Mouse (Mus musculus) Muller cell, postnatal 12 days (primary cell): ENCODE measurements around the gene Grsf1.

Experiments used
- DNase-seq: peaks from one replicate; pipeline ENCODE4 v3.0.0-alpha.2; 2015; ENCODE audit errors: inconsistent ontology term

Gene Grsf1

DNA sequence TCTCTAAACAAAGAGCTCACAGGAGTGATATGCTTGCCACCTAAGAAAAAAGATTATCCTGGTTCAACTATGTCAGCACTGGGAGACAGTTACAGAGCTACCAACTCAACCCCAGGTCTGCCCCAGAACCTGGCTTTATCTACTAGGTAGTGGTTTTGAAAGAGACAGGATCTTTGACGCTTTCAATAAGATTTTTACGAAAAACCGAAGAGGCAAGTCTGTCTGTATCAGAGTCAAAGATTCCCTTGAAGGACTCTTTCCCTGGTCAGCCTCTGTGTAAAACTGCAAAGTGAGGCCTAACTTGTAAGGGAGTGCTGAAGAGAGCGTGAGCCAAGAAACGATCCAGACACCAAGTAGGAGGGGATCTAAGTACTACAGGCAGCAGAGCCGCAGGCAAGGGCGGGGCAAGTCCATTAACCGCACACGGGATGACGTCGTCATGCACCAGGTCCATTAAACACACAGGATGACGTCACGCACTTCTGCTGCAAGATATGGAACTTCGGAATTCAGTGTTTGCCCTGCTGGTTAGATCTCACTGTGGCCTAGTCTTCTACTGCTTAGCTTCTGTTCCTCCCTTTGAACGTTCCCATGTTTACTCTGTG lies 12.7 kb upstream of the Grsf1 start:
- no peak for DNase-seq

DNA sequence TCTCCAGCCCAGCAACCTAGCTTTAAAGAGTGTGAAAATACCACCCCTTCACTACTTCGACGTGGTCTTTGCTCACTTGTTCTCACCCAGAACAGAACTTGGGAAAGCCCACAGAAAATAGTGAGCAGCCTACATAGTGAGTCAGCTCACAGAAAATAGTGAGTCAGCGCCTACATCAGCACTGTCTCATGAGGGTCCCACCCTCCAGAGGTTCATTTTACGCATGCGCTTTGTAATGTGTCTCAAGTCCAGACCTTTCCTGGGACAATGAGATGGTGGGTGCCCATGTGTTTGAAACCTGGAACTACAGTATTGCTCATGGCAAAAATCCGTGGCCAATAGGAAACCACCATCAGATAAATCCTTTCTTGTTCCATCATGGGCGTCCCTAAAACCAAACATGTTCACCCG lies 12.0 kb upstream of the Grsf1 start:
- DNase-seq, result no peak

DNA sequence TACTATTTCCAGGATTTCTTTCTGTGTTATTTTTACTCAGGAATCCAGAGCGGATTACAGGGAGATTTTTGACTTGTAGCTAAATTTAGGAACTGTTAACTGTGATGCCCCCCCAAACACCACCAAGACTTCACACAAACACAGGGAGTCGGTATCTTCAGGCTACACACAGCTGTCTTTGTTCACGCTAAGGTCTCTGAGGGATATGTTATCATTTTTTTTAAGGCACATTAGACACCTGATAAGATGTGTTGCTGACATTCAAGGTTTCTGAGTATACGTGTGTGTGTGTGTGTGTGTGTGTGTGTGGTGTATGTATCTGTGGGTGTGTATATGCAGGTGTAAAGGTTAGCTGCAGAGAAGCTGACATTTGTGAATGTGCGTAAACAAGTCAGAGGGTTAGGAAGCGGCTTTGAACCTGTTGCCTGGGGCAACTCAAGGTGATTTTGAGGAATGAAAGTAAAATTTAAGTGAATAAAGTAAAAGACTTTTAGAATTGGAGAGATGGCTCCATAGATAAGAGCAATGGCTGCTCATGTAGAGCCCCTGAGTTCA lies 9.9 kb upstream of the Grsf1 start:
- no peak for DNase-seq

DNA sequence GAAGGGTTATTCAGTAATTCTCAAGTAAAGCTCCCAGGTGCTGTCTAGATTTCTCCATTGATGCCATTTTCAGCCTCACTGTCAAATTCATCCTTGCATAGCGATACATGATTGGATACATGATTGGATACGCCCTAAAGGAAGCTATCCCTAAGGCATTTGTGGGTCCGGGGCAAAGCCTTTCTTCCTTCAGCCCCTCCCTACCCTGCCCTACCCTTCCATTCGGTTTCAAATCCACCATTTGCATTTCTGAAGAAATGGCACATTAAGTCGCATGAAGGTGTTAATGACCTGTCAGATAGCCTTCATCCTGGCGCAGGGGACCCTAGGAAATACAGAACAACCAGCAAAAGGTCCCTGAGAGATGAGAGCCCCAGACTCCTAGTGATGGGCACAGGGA lies 9.3 kb upstream of the Grsf1 start:
- DNase-seq, result no peak

DNA sequence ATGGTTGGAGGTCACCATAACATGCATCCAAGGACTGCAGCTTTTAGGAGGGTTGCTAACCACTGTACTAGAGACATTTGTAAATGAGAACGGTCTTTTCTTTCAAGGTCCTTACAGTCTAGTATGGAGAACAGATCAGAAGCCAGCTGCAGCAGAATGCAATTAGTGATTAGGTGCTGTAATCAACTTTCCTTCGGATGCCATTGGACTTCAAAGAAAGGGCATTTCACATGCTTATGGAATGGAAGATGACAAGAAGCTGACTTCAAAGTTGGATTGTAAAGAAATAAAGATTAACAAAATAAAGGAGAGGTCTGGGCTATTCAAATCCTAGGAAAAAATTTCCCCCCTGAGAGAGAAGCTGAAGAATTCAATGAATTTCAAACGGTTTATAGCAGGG lies 8.3 kb upstream of the Grsf1 start:
- DNase-seq, result no peak

DNA sequence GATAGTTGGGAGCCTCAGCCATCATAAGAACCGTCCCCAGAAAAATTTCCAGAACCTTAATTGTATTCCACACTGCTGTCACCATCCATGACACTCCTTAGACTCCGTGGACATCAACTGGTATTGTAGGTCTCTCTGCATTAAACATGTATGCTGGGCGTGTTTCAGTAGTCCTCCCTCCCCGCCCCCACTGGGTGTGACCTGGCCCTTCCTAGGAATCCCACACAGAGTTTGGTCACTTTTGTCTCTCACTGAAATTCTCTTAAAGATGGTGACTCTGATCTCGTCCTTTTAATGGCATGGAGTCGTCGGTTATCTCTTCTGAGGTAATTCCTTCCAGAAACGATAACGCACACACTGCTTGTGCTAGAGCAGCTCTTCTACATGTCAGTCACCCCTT lies 7.7 kb upstream of the Grsf1 start:
- DNase-seq, result no peak

DNA sequence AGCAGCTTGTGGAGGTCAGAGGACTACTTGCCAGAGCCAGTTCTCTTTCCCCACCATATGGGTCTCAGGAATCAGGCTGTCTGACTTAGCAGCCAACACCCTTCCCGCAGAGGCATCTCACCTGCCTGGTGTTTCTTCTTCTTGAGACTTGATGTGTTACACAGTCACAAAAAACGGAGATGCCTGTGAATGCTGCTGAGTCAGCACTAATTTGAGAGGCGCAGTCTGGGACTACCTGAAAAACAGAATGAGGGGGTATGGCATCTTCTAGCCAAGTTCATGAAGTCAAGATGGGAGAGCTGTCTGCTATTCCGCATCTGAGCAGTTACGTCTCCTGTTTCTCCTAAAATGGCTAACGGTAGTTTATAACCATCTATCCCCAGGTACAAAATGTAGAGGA lies 4.6 kb upstream of the Grsf1 start:
- no peak for DNase-seq

DNA sequence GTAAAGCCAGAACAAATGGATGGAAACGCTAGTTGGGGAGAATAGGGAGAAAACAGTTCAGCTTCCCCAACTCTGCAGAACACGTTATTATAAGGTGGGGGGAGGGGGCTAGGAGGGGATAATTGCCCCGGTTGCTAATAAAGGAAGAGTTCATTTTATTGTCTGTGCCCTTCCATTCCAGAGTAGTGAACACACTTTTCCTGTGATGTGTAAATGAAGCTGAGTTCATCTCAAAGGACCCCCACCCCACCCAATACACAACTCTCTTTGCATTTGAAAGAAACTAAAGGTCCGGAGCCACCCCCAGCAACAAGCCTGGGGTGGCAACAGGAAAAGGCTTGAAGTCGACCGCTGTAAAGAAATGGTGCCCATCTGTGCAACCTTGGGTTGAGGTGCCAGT lies 3.4 kb upstream of the Grsf1 start:
- DNase-seq, result no peak

DNA sequence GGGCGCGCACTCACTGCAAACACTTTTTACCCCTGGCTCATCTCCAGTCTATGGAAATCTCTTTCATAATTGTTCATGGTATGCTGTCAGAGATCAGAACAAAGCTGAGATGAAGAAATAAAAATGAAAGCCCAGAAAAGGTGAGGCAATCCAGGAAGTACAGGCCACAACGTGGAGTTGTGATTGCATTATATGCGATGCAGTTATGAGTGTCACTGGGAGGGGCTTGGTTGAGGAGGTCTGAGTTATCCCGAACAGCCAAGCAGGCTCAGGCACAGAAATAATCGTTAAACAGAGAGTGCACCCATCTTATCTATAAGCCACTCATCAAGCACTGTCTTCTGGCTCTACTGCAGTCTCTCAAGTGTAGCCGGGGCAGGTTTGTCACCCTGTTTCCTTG lies 3.0 kb upstream of the Grsf1 start:
- no peak for DNase-seq

DNA sequence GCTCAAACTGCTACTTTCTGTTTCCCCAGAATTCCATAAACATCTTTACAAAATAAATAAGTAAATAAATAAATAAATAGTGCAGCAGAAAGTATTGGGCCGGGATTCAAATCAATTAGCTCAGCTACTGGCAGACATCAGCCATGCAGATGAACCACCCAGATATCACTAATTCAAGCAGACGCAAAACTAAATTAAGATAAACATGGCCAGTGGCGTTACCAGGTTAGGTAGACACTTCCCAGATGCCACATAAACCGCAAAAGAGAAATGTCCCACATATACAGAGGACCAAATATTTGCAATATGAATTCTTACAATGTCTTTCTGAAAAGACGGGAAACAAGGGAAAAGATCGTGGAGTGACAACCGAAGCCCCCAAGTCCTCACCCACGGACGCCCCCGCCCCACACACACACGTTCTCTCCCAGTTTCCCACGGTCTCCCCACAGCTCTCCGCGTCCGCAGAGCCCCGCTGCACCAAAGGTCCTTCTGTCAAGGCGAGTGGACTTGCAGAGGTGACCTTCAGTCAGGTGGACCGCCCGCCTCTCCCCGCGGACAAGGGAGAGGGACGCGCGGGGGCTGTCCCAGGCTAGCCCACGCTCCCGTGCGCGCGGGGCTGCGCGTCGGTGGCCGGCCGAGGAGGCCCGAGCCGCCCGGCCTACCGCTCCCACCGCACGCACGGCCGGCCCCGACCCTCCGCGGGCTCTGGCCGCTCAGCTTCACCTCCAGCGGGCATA lies 1.1 kb downstream of the Grsf1 start:
- peak; percentile 30 for DNase-seq

DNA sequence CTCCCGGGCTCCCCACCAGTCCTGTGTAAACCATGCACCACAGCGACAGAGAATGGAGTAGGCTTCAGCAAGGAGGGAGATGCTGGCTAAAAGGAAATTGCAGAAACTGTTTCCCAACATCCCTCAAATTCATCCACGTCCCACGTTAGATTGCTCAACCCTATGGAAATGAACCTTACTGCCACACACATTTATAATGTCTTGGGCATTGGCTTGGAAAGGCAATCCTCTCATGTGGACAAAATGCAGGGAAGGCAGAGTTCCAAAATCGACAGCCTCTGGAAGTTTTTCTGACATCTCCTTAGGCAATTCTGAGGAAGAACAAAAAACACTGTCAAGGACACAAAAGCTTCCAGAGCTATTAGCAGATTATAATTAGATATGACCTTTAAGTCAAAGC lies 12.1 kb downstream of the Grsf1 start:
- DNase-seq, result peak; percentile 16

DNA sequence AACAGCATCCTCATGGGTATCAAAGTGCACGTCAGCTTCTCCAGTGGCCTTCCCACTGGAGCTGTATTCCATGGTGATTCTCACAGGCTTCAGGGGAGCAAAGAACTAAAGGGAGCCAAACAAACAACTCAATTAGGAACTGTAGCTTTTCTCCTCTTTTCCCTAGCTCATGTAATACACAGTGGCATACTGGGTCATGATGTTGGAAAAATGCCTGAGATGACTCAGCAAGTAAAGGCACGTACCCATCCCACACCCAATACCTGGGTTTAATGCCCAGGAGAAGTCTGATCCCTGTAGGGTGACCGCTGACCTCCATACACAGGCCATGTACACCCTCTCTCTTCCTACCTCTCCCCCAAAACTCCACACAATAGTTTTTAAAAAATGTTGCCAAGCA lies 12.8 kb downstream of the Grsf1 start:
- no peak for DNase-seq

DNA sequence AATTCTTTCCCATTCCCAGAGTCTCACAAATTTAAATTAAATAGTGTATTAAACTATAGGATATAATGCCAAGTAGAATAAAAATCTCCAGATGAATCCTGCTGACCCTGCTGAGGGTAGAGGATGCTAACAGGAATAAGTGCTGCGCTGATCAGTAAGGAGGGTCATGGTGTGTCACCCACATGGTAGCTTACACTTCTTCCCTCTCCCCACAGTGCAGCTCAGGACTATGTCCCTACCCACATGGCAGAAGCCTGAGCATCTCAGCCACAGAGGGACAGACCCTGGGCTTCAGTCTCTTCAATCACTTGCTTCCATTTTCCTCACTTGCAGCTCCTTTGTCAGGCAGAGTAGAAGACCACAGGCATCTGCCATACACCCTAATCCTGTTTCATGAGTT lies 18.1 kb downstream of the Grsf1 start:
- no peak for DNase-seq

DNA sequence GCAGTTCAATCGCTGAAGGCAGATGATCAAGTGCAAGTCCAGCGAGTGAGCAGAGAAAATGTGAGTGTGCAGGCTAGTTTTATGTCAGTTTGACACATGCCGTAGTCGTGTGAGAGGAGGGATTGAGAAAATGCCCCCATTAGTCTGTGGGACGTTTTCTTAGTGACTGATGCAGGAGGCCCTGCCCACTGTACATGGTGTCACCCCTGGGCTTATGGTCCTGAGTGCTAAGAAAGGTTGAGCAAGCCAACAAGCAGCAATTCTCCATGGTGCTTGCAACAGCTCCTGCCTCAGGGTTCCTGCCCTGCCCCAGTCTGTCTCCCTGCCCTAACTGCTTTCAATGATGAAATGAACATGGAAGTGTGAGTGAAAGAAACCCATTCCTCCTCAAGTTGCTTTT lies 23.4 kb downstream of the Grsf1 start:
- DNase-seq, result no peak

DNA sequence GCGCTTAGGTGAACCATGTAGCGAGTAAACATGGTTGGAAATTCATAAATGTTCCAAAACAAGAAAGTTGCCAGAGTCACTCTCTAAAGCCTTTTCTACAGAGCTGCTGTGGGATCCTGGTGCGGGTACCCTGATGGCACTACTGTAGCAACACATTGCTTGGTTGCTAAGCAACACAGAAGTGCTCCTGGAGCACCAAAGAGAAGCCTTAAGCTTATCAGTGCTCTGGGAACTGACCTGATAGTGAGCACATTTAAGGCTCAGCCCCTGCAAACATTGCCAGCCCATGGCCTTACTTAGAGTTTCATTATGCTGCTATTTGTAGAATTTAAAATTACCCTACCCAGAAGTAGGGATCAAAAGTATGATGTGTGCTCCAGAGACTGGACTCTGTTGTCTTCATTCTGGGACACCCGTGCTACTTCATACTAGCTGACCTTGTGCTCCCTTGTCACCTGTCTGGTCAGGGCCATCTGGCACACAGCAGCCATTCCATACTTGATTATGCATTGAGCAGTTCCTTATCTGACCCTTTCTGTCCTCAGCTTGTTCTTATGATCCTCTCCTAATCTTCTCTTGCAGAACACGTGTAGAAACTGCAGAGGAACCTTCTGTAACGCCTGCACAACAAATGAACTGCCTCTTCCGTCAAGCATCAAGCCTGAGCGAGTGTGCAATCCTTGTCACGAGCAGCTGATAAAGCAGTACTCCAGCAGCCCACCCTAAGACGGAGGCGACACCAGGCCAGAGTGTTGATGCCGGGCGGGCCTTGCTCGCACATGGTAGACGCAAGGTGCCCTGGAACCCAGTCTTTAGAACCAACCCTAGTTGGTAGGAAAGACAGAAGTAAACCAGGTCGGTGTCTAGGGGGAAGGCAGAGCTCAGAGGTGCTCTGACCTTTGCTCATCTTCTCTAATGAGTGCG lies 26.5 kb downstream of the Grsf1 start:
- no peak for DNase-seq

DNA sequence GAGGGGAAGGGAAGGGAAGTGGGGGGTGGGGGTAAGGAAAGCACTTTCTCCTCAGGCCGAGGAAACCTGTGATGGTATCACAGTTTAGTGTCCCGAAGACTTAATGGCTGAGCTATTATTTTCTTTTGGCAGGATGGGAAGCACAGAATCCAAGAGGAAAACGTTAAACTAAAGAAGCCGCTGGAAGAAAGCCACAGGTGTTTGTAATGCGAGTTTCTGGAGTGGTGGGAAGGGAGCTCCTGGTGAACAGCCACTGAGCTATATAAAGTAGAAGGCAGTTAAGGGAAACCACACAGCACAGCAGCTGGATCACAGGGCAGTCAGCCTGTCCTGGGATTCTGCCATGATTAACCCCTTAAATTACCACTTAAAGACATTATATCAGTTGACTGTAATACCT lies 30.6 kb downstream of the Grsf1 start:
- DNase-seq, result no peak

DNA sequence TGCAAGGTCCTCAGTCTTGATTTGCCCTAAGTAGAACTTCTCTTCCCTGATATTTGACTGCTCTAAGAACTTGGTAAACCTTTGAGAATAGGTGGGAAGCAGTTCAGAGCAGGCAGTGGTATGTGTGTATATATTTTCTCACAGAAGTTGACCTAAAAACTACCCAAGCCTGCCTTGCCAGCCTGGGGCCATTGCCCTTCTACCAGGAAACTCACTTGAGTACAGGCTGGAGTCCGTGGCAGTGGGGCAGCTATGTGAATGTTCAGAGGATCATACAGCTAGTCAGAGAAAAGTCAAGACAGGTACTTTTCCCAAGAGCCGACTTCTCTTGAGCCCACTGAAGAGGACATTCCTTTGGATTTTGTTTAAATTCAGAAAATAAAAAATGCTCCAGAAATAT lies 31.1 kb downstream of the Grsf1 start:
- DNase-seq, result no peak

DNA sequence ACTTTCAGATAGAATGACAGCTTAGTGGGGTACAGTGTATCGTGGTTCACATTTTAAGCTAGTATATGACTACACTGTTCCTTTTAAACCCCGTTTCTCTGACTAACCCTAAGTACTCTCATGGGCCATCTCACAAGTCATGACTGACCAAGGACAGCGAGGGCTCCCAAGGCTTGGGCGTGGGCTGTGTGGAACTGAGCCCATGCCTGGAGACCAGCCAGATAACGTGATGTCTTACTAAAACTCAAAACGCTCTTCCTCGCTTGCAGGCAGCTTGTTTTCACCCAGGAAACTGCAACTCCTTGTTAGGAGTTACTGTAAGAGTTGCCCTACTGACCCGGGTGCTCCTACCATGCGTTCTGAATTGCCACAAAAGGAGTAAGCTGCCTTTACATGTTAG lies 32.5 kb downstream of the Grsf1 start:
- no peak for DNase-seq

DNA sequence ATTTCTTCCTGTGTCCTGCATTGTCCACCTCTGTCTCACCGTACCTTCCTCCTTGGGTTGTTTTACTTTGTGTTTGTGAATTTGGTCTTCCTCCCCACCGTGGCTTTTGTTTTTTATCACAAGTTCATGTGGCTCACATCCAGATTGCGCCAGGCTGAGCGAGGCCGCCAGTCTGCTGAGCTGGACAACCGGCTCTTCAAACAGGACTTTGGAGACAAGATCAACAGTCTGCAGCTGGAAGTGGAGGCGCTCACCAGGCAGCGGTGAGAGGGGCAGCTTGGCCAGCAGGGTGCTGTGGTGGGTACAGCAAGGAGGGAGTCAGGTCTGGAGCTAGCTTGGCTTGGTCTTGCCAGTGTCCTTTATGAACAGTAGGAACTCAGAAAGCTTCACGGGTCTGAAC lies 33.2 kb downstream of the Grsf1 start:
- DNase-seq, result no peak

DNA sequence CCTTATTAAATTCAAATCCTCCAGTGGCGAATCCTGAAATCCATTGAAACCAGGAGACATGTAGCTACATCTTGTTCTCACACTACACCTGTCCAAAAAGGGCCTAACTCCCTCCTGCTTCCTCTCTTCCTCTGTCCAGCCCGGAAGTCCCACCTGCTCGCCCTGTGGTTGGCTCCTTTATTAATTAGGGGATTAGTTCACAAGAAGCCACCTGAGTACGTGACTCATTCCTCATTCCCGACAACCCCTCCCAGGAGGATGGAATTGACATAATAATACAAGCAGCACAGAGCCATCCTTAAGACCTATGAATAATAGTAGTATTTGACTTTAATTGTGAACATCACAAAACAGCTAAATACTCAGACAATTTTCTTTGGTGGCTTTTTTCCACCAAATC lies 41.9 kb downstream of the Grsf1 start:
- DNase-seq, result no peak

DNA sequence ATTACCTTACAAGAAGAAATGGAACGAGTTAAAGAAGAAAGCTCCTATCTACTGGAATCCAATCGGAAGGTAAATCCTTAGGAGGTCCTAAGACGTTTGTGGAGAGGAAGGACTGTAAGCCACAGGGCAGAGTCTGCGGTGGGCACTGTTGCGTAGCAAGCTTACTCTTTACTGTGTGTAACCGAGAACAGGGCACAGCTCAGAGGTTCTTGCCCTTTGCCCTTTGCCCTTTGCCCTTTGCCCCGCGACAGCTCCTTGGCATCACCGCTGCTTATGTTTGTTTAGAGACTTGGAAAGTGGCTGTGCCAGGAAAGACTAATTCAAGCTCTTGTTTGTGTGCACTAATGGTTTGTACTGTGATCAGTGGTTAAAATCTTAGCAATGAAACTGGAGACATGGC lies 43.5 kb downstream of the Grsf1 start:
- no peak for DNase-seq

DNA sequence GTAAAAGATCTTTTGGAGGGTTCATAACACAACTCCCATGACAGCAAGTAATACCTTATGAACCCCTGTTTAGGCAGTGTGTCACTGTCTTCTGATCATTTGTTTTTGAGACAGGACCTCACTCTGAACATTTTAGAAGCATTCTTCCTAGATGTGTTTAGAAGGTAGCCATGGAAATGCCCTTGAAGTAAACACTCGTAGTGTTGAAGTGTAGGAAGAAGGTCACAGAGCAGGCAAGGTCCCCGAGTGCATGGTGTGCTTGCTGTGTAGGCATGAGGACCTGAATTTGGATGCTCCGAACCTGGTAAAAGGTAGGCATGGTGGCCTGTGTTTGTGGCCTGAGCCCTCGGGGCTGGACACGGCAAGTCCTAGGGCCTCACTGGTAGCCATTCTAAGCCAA lies 44.4 kb downstream of the Grsf1 start:
- no peak for DNase-seq

DNA sequence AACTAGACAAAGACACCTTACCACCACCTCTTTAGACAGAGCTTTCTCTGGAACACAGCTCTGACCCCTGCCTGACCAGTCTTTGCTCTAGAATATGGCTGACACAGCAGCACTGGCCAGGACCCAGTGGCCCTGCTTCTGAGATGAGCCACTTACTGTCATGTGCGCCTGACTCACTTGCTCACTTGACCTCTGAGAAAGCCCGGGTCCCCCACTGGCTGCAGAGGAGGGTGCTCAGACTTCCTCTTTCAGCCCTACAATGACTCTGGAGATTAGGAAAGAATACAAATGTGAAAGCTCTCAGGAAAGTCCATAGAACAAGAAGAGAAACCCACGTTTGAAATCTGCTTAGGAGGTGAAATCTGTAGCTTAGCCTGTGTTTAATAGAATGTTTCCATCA lies 45.1 kb downstream of the Grsf1 start:
- DNase-seq, result peak; percentile 60
